Mouse (Mus musculus) cerebellum, adult 9-11 months (tissue): Measurements from ENCODE around the gene Rbpms2.

Source experiments
- DNase-seq: peaks from one replicate; pipeline ENCODE4 v3.0.0; 2022

Gene Rbpms2

GRCm38 (mm10) chr9:65629025-65629766 is at the start of gene Rbpms2:
Rbpms2 (plus strand) TSS chr9:65629648.
- no peak for DNase-seq

DNA sequence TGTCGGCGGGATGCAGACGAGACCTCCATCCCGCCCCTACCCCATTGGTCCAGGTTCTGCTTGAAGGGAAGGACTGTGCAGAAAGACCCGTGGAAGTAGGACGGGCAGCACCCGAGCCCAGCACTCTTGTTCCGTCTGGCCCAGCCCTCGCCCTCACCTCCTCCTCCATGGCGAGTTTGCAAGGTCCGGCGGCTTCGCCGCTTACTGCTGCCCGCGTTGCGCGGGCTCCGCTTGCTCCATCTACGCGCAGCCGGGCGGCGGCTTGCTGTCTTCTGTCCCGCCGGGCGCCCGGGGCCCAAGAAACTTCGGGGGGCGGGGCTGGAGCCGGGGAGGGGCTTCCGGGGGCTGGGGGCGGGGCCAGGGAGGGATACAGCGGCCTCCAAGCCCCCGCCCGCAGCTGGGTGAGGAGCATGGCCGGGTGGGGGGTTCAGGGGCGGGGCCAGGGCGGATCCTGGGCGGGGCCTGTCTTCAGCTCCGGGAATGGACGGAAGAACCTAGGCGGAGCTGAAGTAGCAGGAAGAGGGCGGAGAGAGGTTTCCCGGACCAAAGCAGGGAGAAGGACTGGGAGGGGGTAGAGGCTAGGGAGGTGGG is 49.6 kb upstream of the Rbpms2 start, which contains the start of gene Plekho2:
TSS of gene Plekho2 (minus strand) at position 260 of the 591 bp plus-strand sequence.
- DNase-seq, result peak; percentile 77

GRCm38 (mm10) chr9:65580401-65581256 is 48.8 kb upstream of the Rbpms2 start:
- DNase-seq, result peak; percentile 81

- DNase-seq, result no peak
Measured at GRCm38 (mm10) chr9:65583045-65583444, 46.4 kb upstream of the Rbpms2 start.

- no peak for DNase-seq
Measured at GRCm38 (mm10) chr9:65586406-65587269, 42.8 kb upstream of the Rbpms2 start, which contains the start of gene Pif1. Pif1 (plus strand) TSS chr9:65587160.

DNA sequence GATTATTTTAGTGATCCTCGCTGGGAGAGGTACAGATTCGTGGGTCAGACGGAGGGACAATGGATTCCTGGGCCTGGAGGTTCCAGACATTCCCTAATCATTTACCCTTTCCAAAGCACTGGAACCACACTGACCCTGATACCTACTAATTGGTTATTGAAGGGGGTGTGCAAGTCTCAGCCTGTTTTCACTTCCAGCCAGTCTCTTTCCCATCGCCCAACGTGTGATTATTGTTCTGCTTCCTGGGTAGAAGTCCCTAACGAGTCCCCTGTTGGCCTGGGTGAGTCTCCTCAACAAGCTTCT is 42.2 kb upstream of the Rbpms2 start:
- no peak for DNase-seq

DNA sequence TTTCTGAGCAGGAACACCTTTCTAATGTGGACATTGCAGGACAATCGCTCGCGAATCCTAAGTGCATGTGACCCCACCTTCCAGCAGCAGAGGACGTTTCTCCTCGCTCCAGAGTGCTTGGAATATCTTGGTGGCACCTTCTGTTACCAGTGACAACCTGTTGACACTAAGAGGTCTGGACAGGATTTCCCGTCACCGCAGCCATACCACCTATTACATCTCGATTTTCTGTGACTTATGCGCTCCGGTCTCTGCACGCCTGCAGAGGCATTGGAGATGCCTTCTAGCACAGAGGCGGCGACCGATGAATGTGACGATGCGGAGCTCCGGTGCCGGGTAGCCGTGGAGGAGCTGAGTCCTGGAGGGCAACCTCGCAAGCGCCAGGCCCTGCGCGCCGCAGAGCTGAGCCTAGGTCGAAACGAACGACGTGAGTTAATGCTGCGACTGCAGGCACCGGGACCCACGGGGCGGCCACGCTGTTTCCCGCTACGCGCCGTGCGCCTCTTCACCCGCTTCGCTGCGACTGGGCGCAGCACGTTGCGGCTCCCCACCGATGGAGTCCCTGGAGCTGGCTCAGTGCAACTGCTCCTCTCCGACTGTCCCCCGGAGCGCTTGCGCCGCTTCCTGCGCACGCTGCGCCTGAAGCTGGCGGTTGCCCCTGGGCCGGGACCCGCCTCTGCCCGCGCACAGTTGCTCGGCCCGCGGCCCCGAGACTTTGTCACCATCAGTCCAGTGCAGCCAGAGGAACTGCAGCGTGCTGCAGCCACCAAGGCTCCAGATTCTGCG is 41.7 kb upstream of the Rbpms2 start:
- no peak for DNase-seq

- DNase-seq, result no peak
Measured at GRCm38 (mm10) chr9:65589091-65589490, 40.4 kb upstream of the Rbpms2 start.

- DNase-seq, result no peak
Measured at GRCm38 (mm10) chr9:65592721-65593120, 36.7 kb upstream of the Rbpms2 start.

- no peak for DNase-seq
Measured at GRCm38 (mm10) chr9:65593596-65593995, 35.9 kb upstream of the Rbpms2 start.

DNA sequence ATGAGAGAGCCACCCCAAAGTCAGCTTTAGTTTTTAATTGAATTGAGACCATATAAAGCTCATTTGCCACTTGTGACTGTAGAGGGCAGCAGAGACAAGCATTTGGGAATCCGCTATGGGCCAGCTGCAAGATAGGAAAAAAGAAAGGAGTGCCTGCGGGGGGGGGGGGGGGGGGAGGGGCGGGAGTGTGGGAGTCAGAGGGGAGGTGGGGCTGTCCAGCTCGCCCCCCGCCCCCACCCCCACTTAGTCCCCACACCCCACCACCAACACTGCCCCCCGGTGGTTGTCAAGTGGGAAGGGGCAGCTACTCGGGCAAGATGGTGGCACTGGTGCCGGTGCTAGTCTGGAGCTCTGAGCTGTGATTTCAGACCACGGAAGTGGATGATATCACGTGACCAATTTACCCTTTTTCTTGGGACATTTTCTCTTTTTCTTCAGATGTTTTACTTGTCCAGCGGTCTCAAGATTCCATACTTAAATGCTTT is 30.6 kb upstream of the Rbpms2 start:
- DNase-seq, result peak; percentile 17

DNA sequence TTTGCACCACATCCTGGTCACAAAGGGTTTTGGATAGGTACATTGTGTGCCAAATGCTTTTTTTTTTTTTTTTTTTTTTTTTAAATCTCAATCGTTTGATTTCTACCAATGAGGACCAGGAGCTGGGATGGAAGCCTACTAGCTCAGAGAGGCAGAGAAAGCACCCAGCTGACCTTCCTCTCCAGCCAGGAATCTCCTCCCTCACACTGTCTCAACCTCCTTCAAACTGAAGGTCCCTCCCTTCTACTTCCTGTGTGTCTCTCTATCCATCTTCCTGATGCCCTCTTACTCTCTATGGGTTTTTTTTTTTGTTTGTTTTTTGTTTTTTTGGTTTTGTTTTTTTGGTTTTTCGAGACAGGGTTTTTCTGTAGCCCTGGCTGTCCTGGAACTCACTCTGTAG is 28.5 kb upstream of the Rbpms2 start:
- no peak for DNase-seq

DNA sequence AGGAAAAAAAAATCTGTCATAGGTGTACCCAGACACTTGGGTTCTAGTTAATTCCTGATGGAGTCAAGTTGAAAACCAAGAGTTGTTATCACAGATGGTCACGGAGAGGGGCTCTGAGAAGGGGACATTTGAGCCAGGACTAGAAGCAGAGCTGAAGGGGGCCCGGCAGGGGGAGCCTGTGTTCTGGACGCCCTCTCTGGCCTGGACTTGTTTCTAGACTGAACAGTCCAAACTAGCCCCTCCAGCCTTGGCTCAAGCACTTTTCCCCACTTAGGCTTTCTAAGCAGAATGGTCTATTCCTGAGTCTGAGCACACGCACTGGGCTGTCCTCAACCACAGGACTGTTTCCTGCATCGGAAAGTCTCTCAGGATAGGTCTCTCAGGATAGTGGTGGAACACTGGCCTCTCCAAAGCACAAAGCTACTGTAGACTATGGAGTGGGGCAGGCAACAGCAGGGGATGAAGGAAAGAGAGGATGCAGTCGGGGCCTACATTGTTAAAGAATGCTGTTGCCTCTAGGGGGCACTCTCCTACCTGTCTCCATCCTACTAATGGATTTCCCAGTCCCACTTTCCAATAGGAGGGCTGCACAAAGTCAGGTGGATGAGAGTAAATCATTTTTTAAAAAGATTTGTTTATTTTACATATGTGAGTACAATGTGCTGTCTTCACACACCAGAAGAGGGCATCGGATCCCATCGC is 25.9 kb upstream of the Rbpms2 start:
- DNase-seq, result no peak

GRCm38 (mm10) chr9:65605471-65606136 is 23.8 kb upstream of the Rbpms2 start:
- DNase-seq, result peak; percentile 37

DNA sequence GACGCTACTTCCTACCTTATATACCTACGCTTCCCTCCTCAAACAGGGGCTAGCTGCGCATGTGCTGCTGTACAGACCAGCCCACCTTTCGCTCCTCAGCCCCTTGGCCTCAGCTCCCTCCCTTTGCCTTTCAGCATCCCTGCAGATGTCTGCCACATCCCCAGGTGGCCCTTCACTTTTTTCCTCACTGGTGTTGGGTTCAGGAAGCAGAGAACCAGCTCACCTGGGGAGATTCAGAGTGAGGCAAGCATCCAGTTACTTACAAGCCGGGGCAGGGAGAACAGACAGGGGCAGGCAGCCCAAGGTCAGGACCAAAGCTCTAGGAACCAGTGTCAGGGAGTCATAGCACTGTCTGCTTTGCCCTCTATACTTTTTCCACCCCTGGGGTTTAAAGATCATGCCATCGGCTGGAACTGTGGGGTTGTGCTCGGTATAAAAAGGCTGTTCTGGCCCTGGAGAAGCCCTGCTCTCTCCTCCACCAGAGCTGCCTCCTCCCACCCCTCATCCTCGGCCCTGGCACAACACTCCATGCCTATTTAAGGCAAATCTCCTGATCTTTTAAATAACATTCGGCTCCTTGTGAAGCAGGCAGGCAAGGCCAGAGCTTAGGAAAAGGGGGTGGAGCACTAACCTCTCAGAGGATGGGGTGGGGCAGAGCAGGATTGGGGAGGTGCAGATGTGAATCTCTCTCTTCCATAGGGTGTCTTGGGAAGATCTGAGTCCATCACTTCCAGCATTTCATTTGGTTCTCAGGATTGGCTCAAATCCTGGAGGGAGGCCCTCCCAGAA is 22.9 kb upstream of the Rbpms2 start:
- DNase-seq, result no peak

DNA sequence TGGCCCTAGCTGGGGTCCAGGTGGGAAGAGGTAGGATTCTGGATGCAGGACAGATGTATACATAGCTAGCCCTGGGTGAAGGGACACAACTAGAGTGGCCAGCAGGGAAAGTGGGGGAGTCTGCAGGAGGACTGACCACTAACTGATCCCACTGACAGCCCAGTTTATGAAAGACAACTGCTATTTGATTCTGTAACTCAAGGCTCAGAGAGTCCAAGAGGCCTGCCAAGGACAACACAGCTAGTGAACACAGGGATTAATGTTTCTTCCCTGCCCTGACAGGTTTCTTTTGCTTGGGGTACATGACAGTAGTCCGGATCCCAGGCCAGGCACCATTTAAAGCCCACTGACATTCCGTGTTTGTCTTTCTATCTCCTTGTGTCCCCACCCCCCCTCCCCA is 22.3 kb upstream of the Rbpms2 start:
- no peak for DNase-seq

DNA sequence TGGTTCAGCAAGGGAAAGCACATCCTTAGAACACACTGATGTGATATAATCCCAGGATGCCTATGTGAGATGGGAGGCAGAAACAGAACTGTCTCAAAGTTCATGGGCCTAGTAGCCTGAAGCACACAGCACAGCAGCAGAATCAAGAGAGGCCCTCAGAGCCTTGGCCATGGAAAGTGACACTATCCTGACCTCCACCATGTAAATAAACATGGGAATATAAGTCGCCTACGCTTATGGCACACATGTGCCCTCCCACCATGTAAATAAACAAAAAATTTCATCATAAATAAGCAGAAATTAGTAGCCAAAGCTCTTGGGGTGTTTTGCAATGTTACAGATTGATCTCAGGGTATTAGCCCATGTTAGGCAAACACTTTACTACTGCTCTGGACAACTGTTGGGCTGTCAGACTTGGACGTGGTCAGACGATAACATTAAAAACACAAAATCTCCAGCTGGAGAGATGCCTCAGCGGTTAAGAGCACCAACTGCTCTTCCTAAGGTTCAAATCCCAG is 17.4 kb upstream of the Rbpms2 start:
- no peak for DNase-seq

DNA sequence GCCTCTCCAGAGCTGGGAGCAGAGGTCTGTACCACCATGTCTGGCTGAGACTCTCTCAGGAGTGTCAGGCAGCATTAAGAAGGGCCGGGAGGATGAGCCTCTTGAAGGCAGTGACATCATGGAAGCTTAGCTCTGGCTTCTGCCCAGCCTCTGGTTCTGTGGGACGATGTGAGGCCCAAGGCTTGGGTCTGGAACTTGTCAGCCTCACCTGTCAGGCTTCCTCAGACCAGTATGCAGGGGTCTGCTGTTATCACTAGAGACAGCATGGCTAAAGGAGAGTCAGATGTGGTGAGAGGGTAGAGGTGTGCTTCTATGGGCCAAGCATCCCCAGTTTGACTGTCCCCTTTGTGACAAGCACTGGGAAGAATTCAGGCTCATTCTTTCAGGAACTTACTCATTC is 16.4 kb upstream of the Rbpms2 start:
- DNase-seq, result no peak

GRCm38 (mm10) chr9:65619311-65619710 is 10.1 kb upstream of the Rbpms2 start:
- DNase-seq, result no peak
